Comparison of ENCODE assay signal across 16 mouse cellular contexts in the genomic region with DNA sequence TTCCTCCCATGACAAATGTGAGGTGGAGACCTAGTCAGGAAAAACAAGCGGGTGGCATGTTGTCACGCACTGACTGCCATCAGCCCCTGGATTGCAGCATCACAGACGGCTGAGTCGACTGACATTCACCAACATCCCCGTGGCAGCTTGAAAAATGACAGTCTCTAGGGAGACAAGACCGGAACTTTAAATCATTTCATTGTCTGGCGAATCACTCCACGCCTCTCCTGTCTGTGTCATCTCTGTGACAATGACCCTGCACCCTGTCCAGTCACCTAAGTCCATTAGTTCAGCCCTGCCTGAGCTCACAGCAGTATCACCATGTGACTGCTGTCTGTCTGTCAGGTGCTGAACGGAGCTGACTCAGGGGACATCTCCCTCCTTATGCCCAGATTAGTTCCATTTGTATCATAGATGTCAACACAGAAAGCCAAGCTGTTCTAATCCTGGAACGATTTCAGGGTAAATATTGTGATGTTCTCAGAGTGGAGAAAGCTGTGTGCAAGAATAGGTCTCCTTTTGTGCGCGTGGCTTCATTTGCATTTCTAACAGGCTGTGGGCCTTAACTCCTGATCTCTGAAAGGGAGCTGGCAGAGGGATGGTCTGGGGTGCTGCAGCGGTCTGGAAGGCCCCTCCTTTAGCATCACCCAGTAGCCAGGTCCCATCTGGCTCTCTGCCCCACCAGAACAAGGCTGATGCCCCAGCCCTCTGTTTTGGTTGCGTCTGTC. TPM values are rescaled to one million over a fixed set of nuclear protein-coding genes. Genes with fewer than 3 reads are reported as not detected.
DNase-seq lines count a peak whose midpoint lies in the region; ATAC-seq and TF ChIP-seq lines count a peak whose summit lies in the region.
"Had no signal": no experiment of that assay in that cellular context is flagged by ENCODE, and none has a peak within 500 bp of the region (broad histone marks: within the 10 kb centered on the region; RNA-seq: fewer than 3 reads in every experiment).

No protein-coding gene starts in this region.

- no peak for TF ChIP-seq POLR2A in brain, embryonic 14.5 days (IDR thresholded peaks at IDR 0.05; ENCODE audit: borderline replicate concordance, extremely low read depth, insufficient read depth, insufficient read length, poor library complexity, severe bottlenecking)

- H3K27ac ChIP-seq in heart, embryonic 10.5 days: peak overlapping the region; percentile 24; the same call in 1 of the 2 replicates
- H3K27ac ChIP-seq in heart, embryonic 11.5 days (ENCODE audit: low read depth, low read length): no peak overlapping the region
- peak overlapping the region; percentile 82 for H3K27ac ChIP-seq in hindbrain, embryonic 12.5 days
- peak overlapping the region; percentile 58 for H3K27ac ChIP-seq in midbrain, embryonic 15.5 days
- H3K27ac ChIP-seq: embryonic facial prominence, embryonic 10.5 days; kidney, postnatal 0 days; liver, embryonic 12.5 days; macrophage had no signal

- ATAC-seq in heart, embryonic 11.5 days (replicated peaks; ENCODE audit: insufficient number of reproducible peaks, low FRiP score, low TSS enrichment): no peak
- ATAC-seq in hindbrain, embryonic 12.5 days (ENCODE audit: low FRiP score): peak; percentile 55
- ATAC-seq in midbrain, embryonic 15.5 days (replicated peaks): 0 out of 2 replicates have a peak, but pooled peaks have one; percentile 25
- ATAC-seq in megakaryocyte progenitor cell, adult 5-6 weeks (replicated peaks; ENCODE audit: poor library complexity): no peak
- ATAC-seq: liver, embryonic 12.5 days had no signal

- WGBS in heart, embryonic 10.5 days: 60% methylated on average over 14 of the region's 14 CpGs
- WGBS in heart, embryonic 11.5 days (ENCODE audit: insufficient replicate concordance): 58% methylated on average over 14 of the region's 14 CpGs
- 26% methylated on average over 14 of the region's 14 CpGs for WGBS in hindbrain, embryonic 12.5 days
- 15% methylated on average over 14 of the region's 14 CpGs for whole genome bisulfite sequencing in midbrain, embryonic 15.5 days

- H3K4me1 ChIP-seq in heart, embryonic 10.5 days: peaks cover 46% of the 10 kb centered on the region
- peaks cover 9% of the 10 kb centered on the region for H3K4me1 ChIP-seq in heart, embryonic 11.5 days (ENCODE audit: control insufficient read depth, insufficient read depth, low read length)
- peaks cover 37% of the 10 kb centered on the region for H3K4me1 ChIP-seq in hindbrain, embryonic 12.5 days
- peaks cover 26% of the 10 kb centered on the region for H3K4me1 ChIP-seq in midbrain, embryonic 15.5 days

- no peak for TF ChIP-seq CTCF in brain, embryonic 14.5 days (IDR thresholded peaks at IDR 0.05; ENCODE audit: borderline replicate concordance, extremely low read depth, insufficient read depth, insufficient read length)

- no peaks in the 10 kb centered on the region for H3K9me3 ChIP-seq in heart, embryonic 10.5 days
- no peaks in the 10 kb centered on the region for H3K9me3 ChIP-seq in heart, embryonic 11.5 days (replicated peaks; ENCODE audit: control insufficient read depth, low read length)
- H3K9me3 ChIP-seq in hindbrain, embryonic 12.5 days (replicated peaks): no peaks in the 10 kb centered on the region
- H3K9me3 ChIP-seq in midbrain, embryonic 15.5 days: no peaks in the 10 kb centered on the region
- H3K9me3 ChIP-seq: embryonic facial prominence, embryonic 10.5 days; liver, embryonic 12.5 days had no signal

- H3K36me3 ChIP-seq in heart, embryonic 10.5 days: no peaks in the 10 kb centered on the region
- H3K36me3 ChIP-seq in heart, embryonic 11.5 days (ENCODE audit: control insufficient read depth, insufficient read depth, low read length): no peaks in the 10 kb centered on the region
- no peaks in the 10 kb centered on the region for H3K36me3 ChIP-seq in hindbrain, embryonic 12.5 days
- H3K36me3 ChIP-seq in midbrain, embryonic 15.5 days (replicated peaks): no peaks in the 10 kb centered on the region
- H3K36me3 ChIP-seq: embryonic facial prominence, embryonic 10.5 days; liver, embryonic 12.5 days had no signal

- no peak overlapping the region for H3K9ac ChIP-seq in heart, embryonic 11.5 days (ENCODE audit: low read depth, low read length)
- no peak overlapping the region for H3K9ac ChIP-seq in hindbrain, embryonic 12.5 days
- no peak overlapping the region for H3K9ac ChIP-seq in midbrain, embryonic 15.5 days
- H3K9ac ChIP-seq: liver, embryonic 12.5 days had no signal

- H3K4me3 ChIP-seq in heart, embryonic 10.5 days: no peak overlapping the region
- H3K4me3 ChIP-seq in heart, embryonic 11.5 days (ENCODE audit: low read depth, low read length): no peak overlapping the region
- H3K4me3 ChIP-seq in hindbrain, embryonic 12.5 days: no peak overlapping the region
- no peak overlapping the region for H3K4me3 ChIP-seq in midbrain, embryonic 15.5 days
- H3K4me3 ChIP-seq: embryonic facial prominence, embryonic 10.5 days; liver, embryonic 12.5 days had no signal

- no peaks in the 10 kb centered on the region; the same call in 1 of the 2 replicates for H3K27me3 ChIP-seq in heart, embryonic 10.5 days (ENCODE audit: insufficient read depth, poor library complexity, severe bottlenecking)
- no peaks in the 10 kb centered on the region for H3K27me3 ChIP-seq in heart, embryonic 11.5 days (ENCODE audit: control insufficient read depth, insufficient read depth, low read length)
- H3K27me3 ChIP-seq in hindbrain, embryonic 12.5 days: peaks cover 9% of the 10 kb centered on the region; the same call in 1 of the 2 replicates
- no peaks in the 10 kb centered on the region for H3K27me3 ChIP-seq in midbrain, embryonic 15.5 days (replicated peaks)

- H3K4me2 ChIP-seq in heart, embryonic 11.5 days: no peak overlapping the region
- no peak overlapping the region; the same call in 1 of the 2 replicates for H3K4me2 ChIP-seq in hindbrain, embryonic 12.5 days (replicated peaks)
- no peak overlapping the region for H3K4me2 ChIP-seq in midbrain, embryonic 15.5 days
- H3K4me2 ChIP-seq: liver, embryonic 12.5 days had no signal

- DNase-seq in heart, embryonic 10.5 days (ENCODE audit: low spot score): no peak
- peak; percentile 87 for DNase-seq in brain, embryonic 14.5 days (ENCODE audit: low read depth)
- no peak for DNase-seq in thymus, postnatal 10 days (ENCODE audit: low spot score in 2 of 2)
- DNase-seq in urinary bladder, adult 2 months (ENCODE audit: low spot score): no peak
- DNase-seq: heart, adult 11 months; heart, postnatal 36 days; spleen, adult 18-20 months; thymus, adult 2 months had no signal

RNA-seq across cellular contexts. Expression of gene Sec14l1, which starts 52.0 kb away (rescaled TPM):
- 46.2 and 56.0 TPM in 2 replicates for polyA plus RNA-seq in heart, embryonic 10.5 days (2016; fragmentation: Nextera tagmentation; extraction: Ambion mirVana)
- 32.6 and 39.4 TPM in 2 replicates for polyA plus RNA-seq in heart, embryonic 11.5 days (2014; fragmentation: Nextera tagmentation; extraction: Ambion mirVana)
- 77.4 and 90.5 TPM in 2 replicates for polyA plus RNA-seq in brain, embryonic 14.5 days (2012; rRNA removed)
- polyA plus RNA-seq in hindbrain, embryonic 12.5 days (2016; fragmentation: Nextera tagmentation; extraction: Ambion mirVana): 76.2 and 77.6 TPM in 2 replicates
- polyA plus RNA-seq in midbrain, embryonic 15.5 days (2015; fragmentation: Nextera tagmentation; extraction: Ambion mirVana): 62.8 and 63.9 TPM in 2 replicates
- 9.8 and 11.7 TPM in 2 replicates for total RNA-seq in megakaryocyte progenitor cell, adult 5-6 weeks (2015)
- 11.4 and 12.9 TPM in 2 replicates for total RNA-seq in megakaryocyte progenitor cell, adult 5-6 weeks (2017)
- polyA plus RNA-seq in urinary bladder, adult 2 months (2012; rRNA removed): 65.1 and 67.2 TPM in 2 replicates

Comparison
In these comparisons a context has a peak if more than half of its experiments do, and no peak if none do; other contexts are left out.
1. ATAC-seq: peak in hindbrain, embryonic 12.5 days (single experiment) and midbrain, embryonic 15.5 days (single experiment); none in heart, embryonic 11.5 days (single experiment) and megakaryocyte progenitor cell, adult 5-6 weeks (single experiment).